Mouse (Mus musculus): ENCODE measurements around the gene Gm13279.
"Not testable (repeated sequence)": the region's sequence is repeated elsewhere in the genome, so short reads cannot be mapped to it uniquely, and the experiment has no call there.

Gm13279 gene

GRCm38 (mm10) chr4:88797097-88797496, at the start of gene Gm13279:
Gene Gm13279, plus strand, starts transcription at chr4:88797397.
- in situ Hi-C loops (cut with MboI, MseI): loop anchor here (25.0 kb wide), 1 partner anchor 785 kb away; no protein-coding TSS in a partner anchor

- in situ Hi-C loops (cut with MboI, MseI): loop anchor here (5.0 to 10.0 kb wide), 2 partner anchors 37 to 1385 kb away; partner anchors contain the start of genes Gm13276 and Gm13277
Observed at GRCm38 (mm10) chr4:88749926-88750325, 47.3 kb upstream of the Gm13279 start.

DNA sequence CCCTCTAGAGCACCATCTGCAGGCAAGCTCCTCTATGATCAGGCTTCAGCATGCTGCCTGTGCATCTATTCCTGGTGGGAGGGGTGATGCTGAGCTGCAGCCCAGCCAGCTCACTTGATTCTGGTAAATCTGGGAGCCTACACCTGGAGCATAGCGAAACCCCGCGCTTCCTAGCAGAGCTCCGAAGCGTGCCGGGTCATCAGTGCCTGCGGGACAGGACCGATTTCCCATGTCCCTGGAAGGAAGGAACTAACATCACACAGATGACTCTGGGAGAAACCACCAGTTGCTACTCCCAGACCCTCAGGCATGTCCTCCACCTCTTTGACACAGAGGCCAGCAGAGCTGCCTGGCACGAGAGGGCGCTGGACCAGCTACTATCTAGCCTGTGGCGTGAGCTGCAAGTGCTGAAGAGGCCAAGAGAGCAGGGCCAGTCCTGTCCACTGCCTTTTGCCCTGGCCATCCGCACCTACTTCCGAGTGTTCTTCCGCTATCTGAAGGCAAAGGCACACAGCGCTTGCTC, 42.3 kb upstream of the Gm13279 start, which contains the start of gene Gm13271:
Gene Gm13271 (plus strand): TSS at position 51 of the 523 bp plus-strand sequence.
- in situ Hi-C loops (cut with MboI, MseI): loop anchor here (5.0 to 10.0 kb wide), 2 partner anchors 32 to 1390 kb away; partner anchors contain the start of genes Gm13276 and Gm13277

- in situ Hi-C loops (cut with MboI, MseI): loop anchor here (10.0 kb wide), 1 partner anchor 1392 kb away; no protein-coding TSS in a partner anchor
Observed at GRCm38 (mm10) chr4:88756581-88757513, 40.4 kb upstream of the Gm13279 start.

DNA sequence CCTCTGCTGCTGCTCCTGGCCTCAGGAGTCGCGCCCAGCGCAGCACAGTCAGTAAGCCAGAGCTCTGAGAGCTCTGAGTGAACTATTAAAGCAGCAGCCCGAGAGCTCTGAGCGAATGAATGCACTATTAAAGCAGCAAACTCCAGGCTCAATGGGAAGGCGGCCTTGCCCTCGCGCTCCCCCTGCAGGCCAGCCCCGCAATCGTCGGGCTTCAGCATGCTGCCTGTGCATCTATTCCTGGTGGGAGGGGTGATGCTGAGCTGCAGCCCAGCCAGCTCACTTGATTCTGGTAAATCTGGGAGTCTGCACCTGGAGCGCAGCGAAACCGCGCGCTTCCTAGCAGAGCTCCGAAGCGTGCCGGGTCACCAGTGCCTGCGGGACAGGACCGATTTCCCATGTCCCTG, 39.6 kb upstream of the Gm13279 start:
- in situ Hi-C loops (cut with MboI, MseI): loop anchor here (10.0 kb wide), 1 partner anchor 1393 kb away; no protein-coding TSS in a partner anchor

DNA sequence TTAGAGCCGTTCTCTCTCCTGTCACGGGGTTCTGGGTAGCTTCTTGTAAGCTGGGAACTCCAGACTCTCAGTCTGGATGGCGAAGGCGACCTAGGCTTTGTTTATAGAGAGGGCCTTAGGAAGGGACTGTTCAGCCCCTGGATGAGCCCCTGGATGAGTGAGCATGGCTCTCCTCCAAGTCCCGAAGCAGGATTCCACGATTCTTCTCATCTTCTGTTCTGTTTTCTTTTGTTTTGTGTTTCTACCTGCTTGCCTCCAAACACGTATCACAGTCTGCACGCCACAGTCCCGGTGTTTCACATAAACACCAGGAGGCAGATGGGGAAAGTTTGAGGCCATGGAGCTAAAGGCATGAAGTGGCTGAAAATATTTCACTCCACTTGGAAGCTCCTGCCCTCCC, 38.4 kb upstream of the Gm13279 start:
- in situ Hi-C loops (cut with MboI, MseI): loop anchor here (10.0 kb wide), 1 partner anchor 1394 kb away; no protein-coding TSS in a partner anchor

GRCm38 (mm10) chr4:88759610-88760268, 37.5 kb upstream of the Gm13279 start, which contains the start of gene Gm13283:
Gene Gm13283, plus strand, starts transcription at chr4:88760119.
- in situ Hi-C loops (cut with MboI, MseI): loop anchor here (10.0 kb wide), 1 partner anchor 1395 kb away; no protein-coding TSS in a partner anchor

DNA sequence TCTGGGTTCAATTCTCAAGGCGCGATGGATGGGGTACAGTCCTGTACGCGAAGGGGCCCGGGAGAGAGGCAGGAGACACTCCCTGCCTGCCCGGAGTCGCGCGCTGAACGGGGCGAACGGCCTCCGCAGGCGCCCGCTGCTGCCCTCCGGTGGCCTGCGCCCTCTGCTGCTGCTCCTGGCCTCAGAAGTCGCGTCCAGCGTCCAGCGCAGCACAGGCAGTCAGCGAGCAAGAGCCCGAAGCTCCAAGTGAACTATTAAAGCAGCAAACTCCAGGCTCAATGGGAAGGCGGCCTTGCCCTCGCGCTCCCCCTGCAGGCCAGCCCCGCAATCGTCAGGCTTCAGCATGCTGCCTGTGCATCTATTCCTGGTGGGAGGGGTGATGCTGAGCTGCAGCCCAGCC, 36.8 kb upstream of the Gm13279 start:
- in situ Hi-C loops (cut with MboI, MseI): not testable (repeated sequence)

DNA sequence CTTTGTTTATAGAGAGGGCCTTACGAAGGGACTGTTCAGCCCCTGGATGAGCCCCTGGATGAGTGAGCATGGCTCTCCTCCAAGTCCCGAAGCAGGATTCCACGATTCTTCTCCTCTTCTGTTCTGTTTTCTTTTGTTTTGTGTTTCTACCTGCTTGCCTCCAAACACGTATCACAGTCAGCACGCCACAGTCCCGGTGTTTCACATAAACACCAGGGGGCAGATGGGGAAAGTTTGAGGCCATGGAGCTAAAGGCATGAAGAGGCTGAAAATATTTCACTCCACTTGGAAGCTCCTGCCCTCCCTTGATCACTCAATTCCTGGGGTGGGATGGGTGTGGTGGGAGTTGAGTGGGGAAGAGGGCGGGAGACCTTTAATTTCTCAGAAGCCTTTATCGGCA, 35.4 kb upstream of the Gm13279 start:
- in situ Hi-C loops (cut with MboI, MseI): not testable (repeated sequence)

DNA sequence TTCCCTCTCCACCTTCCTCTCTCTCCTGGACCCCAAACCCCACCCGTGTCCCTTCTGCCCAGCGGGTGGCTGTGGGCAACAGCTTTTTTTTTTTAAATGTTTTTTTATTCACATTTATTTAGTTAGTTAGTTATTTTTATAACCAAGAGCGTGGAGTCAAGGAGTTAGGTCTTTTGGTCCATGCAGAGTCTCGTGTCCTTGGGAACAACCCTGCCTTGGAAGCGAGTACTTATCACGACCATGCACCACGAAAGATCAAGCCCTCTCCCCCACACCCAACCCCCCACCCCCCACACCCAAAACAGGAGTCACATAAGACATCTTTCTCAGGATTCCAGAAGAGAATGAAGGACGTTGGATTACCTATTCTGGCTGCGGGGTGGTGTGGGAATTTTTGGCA, 34.9 kb upstream of the Gm13279 start:
- in situ Hi-C loops (cut with MboI, MseI): not testable (repeated sequence)

DNA sequence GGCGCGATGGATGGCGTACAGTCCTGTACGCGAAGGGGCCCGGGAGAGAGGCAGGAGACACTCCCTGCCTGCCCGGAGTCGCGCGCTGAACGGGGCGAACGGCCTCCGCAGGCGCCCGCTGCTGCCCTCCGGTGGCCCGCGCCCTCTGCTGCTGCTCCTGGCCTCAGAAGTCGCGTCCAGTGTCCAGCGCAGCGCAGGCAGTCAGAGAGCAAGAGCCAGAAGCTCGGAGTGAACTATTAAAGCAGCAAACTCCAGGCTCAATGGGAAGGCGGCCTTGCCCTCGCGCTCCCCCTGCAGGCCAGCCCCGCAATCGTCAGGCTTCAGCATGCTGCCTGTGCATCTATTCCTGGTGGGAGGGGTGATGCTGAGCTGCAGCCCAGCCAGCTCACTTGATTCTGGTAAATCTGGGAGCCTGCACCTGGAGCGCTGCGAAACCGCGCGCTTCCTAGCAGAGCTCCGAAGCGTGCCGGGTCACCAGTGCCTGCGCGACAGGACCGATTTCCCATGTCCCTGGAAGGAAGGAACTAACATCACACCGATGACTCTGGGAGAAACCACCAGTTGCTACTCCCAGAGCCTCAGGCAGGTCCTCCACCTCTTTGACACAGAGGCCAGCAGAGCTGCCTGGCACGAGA, 33.7 kb upstream of the Gm13279 start:
- in situ Hi-C loops (cut with MboI, MseI): not testable (repeated sequence)

DNA sequence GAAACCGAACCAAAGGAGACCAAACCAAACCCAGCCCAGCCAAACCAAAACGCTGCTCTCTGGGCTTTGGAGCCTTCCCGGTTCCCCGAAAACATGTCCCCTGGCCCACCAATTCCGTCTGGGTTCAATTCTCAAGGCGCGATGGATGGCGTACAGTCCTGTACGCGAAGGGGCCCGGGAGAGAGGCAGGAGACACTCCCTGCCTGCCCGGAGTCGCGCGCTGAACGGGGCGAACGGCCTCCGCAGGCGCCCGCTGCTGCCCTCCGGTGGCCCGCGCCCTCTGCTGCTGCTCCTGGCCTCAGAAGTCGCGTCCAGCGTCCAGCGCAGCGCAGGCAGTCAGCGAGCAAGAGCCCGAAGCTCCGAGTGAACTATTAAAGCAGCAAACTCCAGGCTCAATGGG, 23.7 kb upstream of the Gm13279 start, which contains the start of gene Gm13290:
Gene Gm13290 (plus strand): TSS at position 301 of the 400 bp plus-strand sequence.
- in situ Hi-C loops (cut with MboI, MseI): loop anchor here (5.0 kb wide), 1 partner anchor 34 kb away; the partner anchor contains the start of gene Gm13288

DNA sequence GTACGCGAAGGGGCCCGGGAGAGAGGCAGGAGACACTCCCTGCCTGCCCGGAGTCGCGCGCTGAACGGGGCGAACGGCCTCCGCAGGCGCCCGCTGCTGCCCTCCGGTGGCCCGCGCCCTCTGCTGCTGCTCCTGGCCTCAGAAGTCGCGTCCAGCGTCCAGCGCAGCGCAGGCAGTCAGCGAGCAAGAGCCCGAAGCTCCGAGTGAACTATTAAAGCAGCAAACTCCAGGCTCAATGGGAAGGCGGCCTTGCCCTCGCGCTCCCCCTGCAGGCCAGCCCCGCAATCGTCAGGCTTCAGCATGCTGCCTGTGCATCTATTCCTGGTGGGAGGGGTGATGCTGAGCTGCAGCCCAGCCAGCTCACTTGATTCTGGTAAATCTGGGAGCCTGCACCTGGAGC, 20.6 kb upstream of the Gm13279 start, which contains the start of gene Gm13289:
Gene Gm13289 (plus strand): TSS at position 301 of the 400 bp plus-strand sequence.
- in situ Hi-C loops (cut with MboI, MseI): loop anchor here (25.0 kb wide), 1 partner anchor 764 kb away; no protein-coding TSS in a partner anchor

DNA sequence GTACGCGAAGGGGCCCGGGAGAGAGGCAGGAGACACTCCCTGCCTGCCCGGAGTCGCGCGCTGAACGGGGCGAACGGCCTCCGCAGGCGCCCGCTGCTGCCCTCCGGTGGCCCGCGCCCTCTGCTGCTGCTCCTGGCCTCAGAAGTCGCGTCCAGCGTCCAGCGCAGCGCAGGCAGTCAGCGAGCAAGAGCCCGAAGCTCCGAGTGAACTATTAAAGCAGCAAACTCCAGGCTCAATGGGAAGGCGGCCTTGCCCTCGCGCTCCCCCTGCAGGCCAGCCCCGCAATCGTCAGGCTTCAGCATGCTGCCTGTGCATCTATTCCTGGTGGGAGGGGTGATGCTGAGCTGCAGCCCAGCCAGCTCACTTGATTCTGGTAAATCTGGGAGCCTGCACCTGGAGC, 17.6 kb upstream of the Gm13279 start, which contains the start of gene Gm13272:
Gene Gm13272 (plus strand): TSS at position 301 of the 400 bp plus-strand sequence.
- in situ Hi-C loops (cut with MboI, MseI): loop anchor here (25.0 kb wide), 1 partner anchor 767 kb away; no protein-coding TSS in a partner anchor

DNA sequence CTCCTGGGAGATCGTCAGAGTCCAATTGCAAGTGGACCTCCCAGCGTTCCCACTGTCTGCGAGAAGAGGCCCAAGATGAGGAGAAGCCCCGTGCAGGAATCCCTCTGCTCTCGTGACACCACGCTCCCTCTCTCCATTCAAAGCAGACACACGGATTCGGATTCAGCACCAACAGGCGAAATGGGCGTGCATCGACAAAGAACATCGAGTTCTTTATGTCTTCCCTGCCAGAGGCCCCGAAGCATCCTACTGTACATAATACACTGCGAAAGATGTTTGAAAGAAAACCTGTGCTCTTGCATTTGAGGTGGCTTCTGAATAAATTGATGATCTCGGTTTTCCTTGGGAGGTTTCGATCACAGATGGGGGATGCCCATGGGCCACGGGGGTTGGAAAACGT, 16.9 kb upstream of the Gm13279 start:
- in situ Hi-C loops (cut with MboI, MseI): loop anchor here (25.0 kb wide), 1 partner anchor 768 kb away; no protein-coding TSS in a partner anchor

- in situ Hi-C loops (cut with MboI, MseI): loop anchor here (25.0 kb wide), 1 partner anchor 770 kb away; no protein-coding TSS in a partner anchor
Observed at GRCm38 (mm10) chr4:88781831-88782230, 15.4 kb upstream of the Gm13279 start, which contains the start of gene Ifnz. Gene Ifnz, plus strand, starts transcription at chr4:88782131.

GRCm38 (mm10) chr4:88782335-88782734, 14.9 kb upstream of the Gm13279 start:
- in situ Hi-C loops (cut with MboI, MseI): loop anchor here (25.0 kb wide), 1 partner anchor 770 kb away; no protein-coding TSS in a partner anchor

DNA sequence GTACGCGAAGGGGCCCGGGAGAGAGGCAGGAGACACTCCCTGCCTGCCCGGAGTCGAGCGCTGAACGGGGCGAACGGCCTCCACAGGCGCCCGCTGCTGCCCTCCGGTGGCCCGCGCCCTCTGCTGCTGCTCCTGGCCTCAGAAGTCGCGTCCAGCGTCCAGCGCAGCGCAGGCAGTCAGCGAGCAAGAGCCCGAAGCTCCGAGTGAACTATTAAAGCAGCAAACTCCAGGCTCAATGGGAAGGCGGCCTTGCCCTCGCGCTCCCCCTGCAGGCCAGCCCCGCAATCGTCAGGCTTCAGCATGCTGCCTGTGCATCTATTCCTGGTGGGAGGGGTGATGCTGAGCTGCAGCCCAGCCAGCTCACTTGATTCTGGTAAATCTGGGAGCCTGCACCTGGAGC, 11.8 kb upstream of the Gm13279 start, which contains the start of gene Gm13276:
Gene Gm13276 (plus strand): TSS at position 301 of the 400 bp plus-strand sequence.
- in situ Hi-C loops (cut with MboI, MseI): loop anchor here (5.0 to 25.0 kb wide), 2 partner anchors 33 to 773 kb away; partner anchors contain the start of gene Gm13271

GRCm38 (mm10) chr4:88788402-88788801, 8.8 kb upstream of the Gm13279 start, which contains the start of gene Gm13277:
Gene Gm13277, plus strand, starts transcription at chr4:88788632.
- in situ Hi-C loops (cut with MboI, MseI): loop anchor here (5.0 to 25.0 kb wide), 2 partner anchors 36 to 776 kb away; partner anchors contain the start of gene Gm13271

GRCm38 (mm10) chr4:88791250-88791649, 5.9 kb upstream of the Gm13279 start, which contains the start of gene Gm13278:
Gene Gm13278, plus strand, starts transcription at chr4:88791550.
- in situ Hi-C loops (cut with MboI, MseI): loop anchor here (25.0 kb wide), 1 partner anchor 779 kb away; no protein-coding TSS in a partner anchor

Measured in T-helper 1 cell (primary cell).